Mouse (Mus musculus) MEL (cell line): ENCODE data around the gene Mfsd2a.

Experiments
- CHD2 ChIP-seq: IDR thresholded peaks from 2 replicates; pipeline ENCODE4 v1.6.1; 2011; ENCODE audit warnings: low read length, improper control_type of control experiment
- CTCF ChIP-seq, 3 experiments: IDR thresholded peaks in 2 of 3; conservative IDR thresholded peaks in 1 of 3; 2 replicates each; pipeline ENCODE4 v1.5.1; 2011 to 2012; ENCODE audit warnings: low read length in 3 of 3, low read depth in 2 of 3, mild to moderate bottlenecking in 2 of 3, improper control_type of control experiment in 1 of 3, inconsistent platforms in 1 of 3, mixed read lengths in 1 of 3, moderate library complexity in 1 of 3; ENCODE audit not compliant: control insufficient read depth in 1 of 3, insufficient read depth in 1 of 3, poor library complexity in 1 of 3, severe bottlenecking in 1 of 3
- ELF1 ChIP-seq: IDR thresholded peaks from 2 replicates; pipeline ENCODE4 v1.6.1; 2014; ENCODE audit warnings: low read depth, mild to moderate bottlenecking, inconsistent platforms, low read length, improper control_type of control experiment, moderate library complexity
- ETS1 ChIP-seq: IDR thresholded peaks from 2 replicates; pipeline ENCODE4 v1.6.1; 2012; ENCODE audit warnings: low read depth, mild to moderate bottlenecking, inconsistent platforms, low read length, improper control_type of control experiment, moderate library complexity
- MAFK ChIP-seq: IDR thresholded peaks from 2 replicates; pipeline ENCODE4 v1.6.1; 2011; ENCODE audit warnings: low read depth, mild to moderate bottlenecking, low read length, improper control_type of control experiment, borderline replicate concordance
- MYC ChIP-seq: IDR thresholded peaks from 2 replicates; pipeline ENCODE4 v1.6.1; 2011; ENCODE audit warnings: low read depth, mild to moderate bottlenecking, low read length, improper control_type of control experiment, moderate library complexity
- POLR2A ChIP-seq, 2 experiments: IDR thresholded peaks; 2 replicates each; pipeline ENCODE4 v1.6.1; 2011 to 2012; ENCODE audit warnings: low read length in 2 of 2, mild to moderate bottlenecking in 2 of 2, control low read depth in 1 of 2, improper control_type of control experiment in 1 of 2, low read depth in 1 of 2, moderate library complexity in 1 of 2; ENCODE audit not compliant: control insufficient read depth in 1 of 2, insufficient read depth in 1 of 2, poor library complexity in 1 of 2
- POLR2AphosphoS5 ChIP-seq: IDR thresholded peaks from 2 replicates; pipeline ENCODE4 v1.6.1; 2012; ENCODE audit warnings: low read depth, borderline replicate concordance, mild to moderate bottlenecking, inconsistent platforms, low read length, moderate library complexity, mixed read lengths
- RCOR1 ChIP-seq: IDR thresholded peaks from 2 replicates; pipeline ENCODE4 v1.6.1; 2012; ENCODE audit warnings: low read depth, mild to moderate bottlenecking, inconsistent platforms, low read length, improper control_type of control experiment
- TAL1 ChIP-seq: IDR thresholded peaks from 2 replicates; pipeline ENCODE4 v1.6.1; 2012; ENCODE audit warnings: mild to moderate bottlenecking, inconsistent platforms, low read length, moderate library complexity, mixed read lengths
- TCF12 ChIP-seq: IDR thresholded peaks from 2 replicates; pipeline ENCODE4 v1.6.1; 2014; ENCODE audit warnings: low read depth, mild to moderate bottlenecking, inconsistent platforms, low read length, improper control_type of control experiment, moderate library complexity
- USF2 ChIP-seq, 2 experiments: IDR thresholded peaks; 2 replicates each; pipeline ENCODE4 v1.6.1; 2011 to 2012; ENCODE audit warnings: improper control_type of control experiment in 2 of 2, low read length in 2 of 2, borderline replicate concordance in 1 of 2, inconsistent platforms in 1 of 2, low read depth in 1 of 2, mild to moderate bottlenecking in 1 of 2; ENCODE audit not compliant: insufficient read depth in 1 of 2
- ZC3H11A ChIP-seq: IDR thresholded peaks from 2 replicates; pipeline ENCODE4 v1.6.1; 2012; ENCODE audit warnings: low read depth, mild to moderate bottlenecking, inconsistent platforms, low read length, improper control_type of control experiment
- ZMIZ1 ChIP-seq: IDR thresholded peaks from 2 replicates; pipeline ENCODE4 v1.6.1; 2012; ENCODE audit warnings: low read depth, mild to moderate bottlenecking, inconsistent platforms, low read length, improper control_type of control experiment, moderate library complexity

GRCm38 (mm10) chr4:122912613-122913012, 48.4 kb downstream of the Mfsd2a start:
- no peak for TF ChIP-seq POLR2A (IDR thresholded peaks at IDR 0.05; ENCODE audit: control insufficient read depth in 1 of 2, insufficient read depth in 1 of 2, low read depth in 1 of 2, low read length in 2 of 2, poor library complexity in 1 of 2)
- TF ChIP-seq ETS1: no peak
- peak; percentile 70 for TF ChIP-seq ZC3H11A
- TF ChIP-seq TAL1: no peak
- no peak for TF ChIP-seq USF2 (IDR thresholded peaks at IDR 0.05; ENCODE audit: borderline replicate concordance in 1 of 2, insufficient read depth in 1 of 2, low read depth in 1 of 2, low read length in 2 of 2)
- TF ChIP-seq POLR2AphosphoS5: no peak
- TF ChIP-seq CTCF (IDR thresholded peaks at IDR 0.05 in 2 of 3, conservative IDR thresholded peaks at IDR 0.05 in 1 of 3; ENCODE audit: control insufficient read depth in 1 of 3, insufficient read depth in 1 of 3, low read depth in 2 of 3, low read length in 3 of 3, poor library complexity in 1 of 3, severe bottlenecking in 1 of 3): peak; percentile 76 to 87 (median 76)
- no peak for TF ChIP-seq CHD2
- 0 out of 2 replicates have a peak, but pooled peaks have one; percentile 52 for TF ChIP-seq MYC
- no peak for TF ChIP-seq TCF12
- no peak for TF ChIP-seq ZMIZ1
- no peak for TF ChIP-seq ELF1
- TF ChIP-seq MAFK: no peak
- TF ChIP-seq RCOR1: no peak
